Mouse (Mus musculus) kidney, adult 2 months (tissue): ENCODE measurements around the gene Sik2. TPM values are rescaled to one million over a fixed set of nuclear protein-coding genes. Genes with fewer than 3 reads are reported as not detected.
A peak's percentile ranks its signal among the peaks of the same experiment; 100 is the strongest.

ENCODE experiments used
- DNase-seq: peaks from one replicate; pipeline ENCODE4 v3.0.0; 2021
- H3K27ac ChIP-seq: fragments of 200-500 bp; 2 replicates; pipeline ENCODE4 v1.5.1; 2012; ENCODE audit warnings: low read depth, low read length, control low read depth, inconsistent platforms; ENCODE audit not compliant: insufficient read depth
- H3K27me3 ChIP-seq: fragments of 200-500 bp; replicated peaks from 2 replicates; pipeline ENCODE4 v1.6.1; 2012; ENCODE audit warnings: mild to moderate bottlenecking, moderate library complexity, low read length, inconsistent platforms; ENCODE audit not compliant: control insufficient read depth, insufficient read depth
- H3K36me3 ChIP-seq: fragments of 200-500 bp; 2 replicates; pipeline ENCODE4 v1.6.1; 2012; ENCODE audit warnings: mild to moderate bottlenecking, moderate library complexity, low read length, inconsistent platforms; ENCODE audit not compliant: control insufficient read depth, insufficient read depth
- H3K4me1 ChIP-seq: fragments of 200-500 bp; 2 replicates; pipeline ENCODE4 v1.6.1; 2011; ENCODE audit warnings: low read length; ENCODE audit not compliant: control insufficient read depth, insufficient read depth
- H3K4me3 ChIP-seq: fragments of 200-500 bp; 2 replicates; pipeline ENCODE4 v1.5.1; 2011; ENCODE audit warnings: mild to moderate bottlenecking, low read depth, low read length, control low read depth; ENCODE audit not compliant: insufficient read depth
- CTCF ChIP-seq: fragments of 200-500 bp; conservative IDR thresholded peaks from 2 replicates; pipeline ENCODE4 v1.5.1; 2011; ENCODE audit warnings: low read depth, mild to moderate bottlenecking, control low read depth, low read length, moderate library complexity, mixed read lengths; ENCODE audit not compliant: insufficient read depth, insufficient read length
- POLR2A ChIP-seq: fragments of 200-500 bp; IDR thresholded peaks from one replicate; pipeline ENCODE4 v1.6.1; 2011; ENCODE audit warnings: low read depth, low read length, control low read depth
- WGBS: fragments of 180-500 bp; shearing (Covaris S2); methylation state at CpG from one replicate; pipeline ENCODE4 v1.1.7; 2018; 5-methylcytosine and 5-hydroxymethylcytosine counted together
- polyA plus RNA-seq: library from polyadenylated mRNA; depleted of rRNA; stranded (reverse); fragments of >200 nt; gene quantifications from 2 replicates; pipeline ENCODE4 v1.2.3, GENCODE M21; 2012

The Sik2 gene
- polyA plus RNA-seq, 1 experiment: 18.5 TPM

DNA sequence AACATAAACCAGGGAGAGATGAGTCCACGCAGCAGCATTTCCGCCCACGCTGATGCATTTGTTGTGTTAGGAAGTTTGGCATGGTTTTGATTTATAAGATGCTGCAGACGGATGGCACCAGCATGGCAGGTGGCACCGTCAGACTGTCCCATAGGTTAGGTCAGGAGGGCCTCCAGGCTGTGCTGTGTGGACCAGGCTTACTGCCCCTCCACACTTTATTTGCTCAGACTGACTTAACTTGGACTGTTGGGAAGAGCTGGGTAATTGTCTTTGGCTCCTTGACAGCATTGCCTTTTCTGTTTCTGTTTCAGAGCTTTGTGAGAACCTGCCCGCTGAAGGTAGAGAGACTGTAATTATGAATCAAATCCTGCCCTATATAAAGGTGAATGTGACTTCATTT lies 141.9 kb downstream of the Sik2 start:
- 90% methylated on average over 6 of the region's 6 CpGs for WGBS
- Histone ChIP-seq H3K27me3 (no peaks in the 10 kb centered on the region), H3K4me1 (no peaks in the 10 kb centered on the region), H3K36me3 (peaks cover 3% of the 10 kb centered on the region), H3K27ac (no peak overlapping the region), H3K4me3 (no peak overlapping the region)
- no peak for DNase-seq
- TF ChIP-seq CTCF (no peak), POLR2A (no peak)

DNA sequence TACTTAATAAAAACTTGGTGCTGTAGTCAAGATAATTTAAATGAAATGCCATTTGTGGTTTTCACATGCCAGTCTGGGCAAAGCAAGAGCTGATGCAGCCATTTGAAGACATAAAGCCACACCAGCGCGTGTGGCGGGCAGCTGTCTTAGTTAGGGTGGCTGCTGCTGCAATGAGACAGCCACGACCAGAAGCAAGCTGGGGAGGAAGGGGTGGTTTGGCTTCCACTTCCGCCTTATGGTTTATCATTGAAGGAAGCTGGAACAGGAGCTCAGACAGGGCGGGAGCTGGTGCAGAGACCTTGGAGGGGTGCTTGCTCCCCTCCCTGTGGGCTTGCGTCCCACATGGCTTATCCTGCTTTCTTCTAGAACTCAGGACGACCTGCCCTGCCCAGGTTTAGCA lies 143.1 kb downstream of the Sik2 start:
- no peaks in the 10 kb centered on the region for H3K27me3 ChIP-seq
- H3K27ac ChIP-seq: no peak overlapping the region
- H3K4me3 ChIP-seq: no peak overlapping the region
- no peak for DNase-seq
- WGBS: 79% methylated on average over 8 of the region's 8 CpGs
- TF ChIP-seq CTCF: no peak
- no peak for TF ChIP-seq POLR2A
- H3K36me3 ChIP-seq: peaks cover 5% of the 10 kb centered on the region
- no peaks in the 10 kb centered on the region for H3K4me1 ChIP-seq

DNA sequence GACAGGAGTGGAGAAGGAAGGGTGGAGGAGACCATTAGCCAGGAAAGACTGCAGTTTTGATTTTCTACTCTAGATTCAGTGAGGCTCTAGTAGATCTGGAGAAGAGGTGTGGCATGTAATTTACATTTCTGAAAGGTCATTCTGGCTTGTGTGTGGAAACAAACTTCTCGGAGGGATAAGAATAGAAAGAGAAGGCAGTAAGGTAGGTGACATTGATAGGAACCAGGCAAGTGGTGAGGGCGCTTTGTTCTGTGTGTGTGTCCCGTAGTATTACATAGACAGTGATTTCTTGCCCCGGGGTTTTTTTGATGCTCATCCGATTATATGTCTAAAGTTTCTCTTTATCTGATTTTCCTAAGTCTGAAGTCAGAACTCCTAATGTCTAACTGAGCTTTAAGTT lies 144.0 kb downstream of the Sik2 start:
- no peak for DNase-seq
- H3K27me3 ChIP-seq: no peaks in the 10 kb centered on the region
- no peak overlapping the region for H3K4me3 ChIP-seq
- no peak for TF ChIP-seq POLR2A
- no peaks in the 10 kb centered on the region for H3K4me1 ChIP-seq
- H3K27ac ChIP-seq: no peak overlapping the region
- H3K36me3 ChIP-seq: peaks cover 5% of the 10 kb centered on the region
- WGBS: 89% methylated on average over 5 of the region's 5 CpGs

DNA sequence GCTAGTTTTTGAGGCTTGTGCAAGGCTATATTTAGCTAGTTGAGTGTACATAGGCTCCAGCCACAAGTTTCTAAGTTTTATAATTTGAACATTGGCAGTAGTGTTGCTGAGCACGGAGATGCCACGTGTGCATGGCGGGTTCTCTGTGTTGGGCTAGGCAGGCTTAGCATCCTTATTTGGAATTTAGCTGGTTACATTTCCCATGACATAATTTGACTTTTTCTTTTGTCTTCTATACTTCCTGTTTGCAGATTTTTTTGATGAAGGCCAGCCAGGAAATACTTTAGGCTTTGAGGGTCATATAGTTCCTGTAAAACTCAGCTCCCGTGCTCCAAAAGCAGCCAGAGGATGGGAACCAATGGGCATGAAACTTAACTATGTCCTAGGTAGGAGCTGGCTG lies 145.0 kb downstream of the Sik2 start:
- H3K27ac ChIP-seq: no peak overlapping the region
- no peak overlapping the region for H3K4me3 ChIP-seq
- no peaks in the 10 kb centered on the region for H3K4me1 ChIP-seq
- 78% methylated on average over 4 of the region's 4 CpGs for WGBS
- peaks cover 5% of the 10 kb centered on the region for H3K36me3 ChIP-seq
- TF ChIP-seq CTCF (no peak), POLR2A (no peak)
- no peaks in the 10 kb centered on the region for H3K27me3 ChIP-seq
- no peak for DNase-seq

DNA sequence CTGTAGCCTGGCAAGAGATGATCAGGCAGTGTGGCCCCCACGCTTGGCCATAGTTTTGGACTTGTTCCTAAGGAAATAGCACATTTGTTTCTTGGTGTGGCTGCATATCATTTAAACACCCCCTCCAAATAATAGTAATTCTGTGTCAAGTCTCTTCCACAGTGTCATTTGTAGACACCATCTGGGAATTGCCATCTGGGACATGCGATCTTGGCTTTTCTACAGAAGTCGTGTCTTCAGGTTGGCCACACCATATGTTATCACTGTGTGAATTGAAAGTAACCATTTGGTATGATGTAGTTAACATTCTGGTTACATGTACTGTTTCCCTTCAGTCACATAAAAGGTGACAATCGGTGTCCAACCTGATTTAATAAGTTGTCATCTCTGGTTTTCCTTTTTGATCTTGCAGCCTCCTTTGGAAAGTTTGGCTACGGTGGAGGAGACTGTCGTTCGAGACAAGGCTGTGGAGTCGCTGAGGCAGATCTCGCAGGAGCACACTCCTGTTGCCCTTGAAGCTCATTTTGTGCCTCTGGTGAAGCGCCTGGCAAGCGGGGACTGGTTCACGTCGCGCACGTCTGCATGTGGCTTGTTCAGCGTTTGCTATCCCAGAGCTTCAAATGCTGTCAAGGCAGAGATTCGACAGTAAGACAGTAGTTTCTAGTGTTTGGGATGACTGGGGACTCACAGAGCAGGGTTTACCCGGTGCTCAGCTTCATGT lies 147.6 kb downstream of the Sik2 start:
- no peak for DNase-seq
- H3K4me1 ChIP-seq: no peaks in the 10 kb centered on the region
- WGBS: 92% methylated on average over 18 of the region's 18 CpGs
- TF ChIP-seq CTCF (no peak), POLR2A (no peak)
- H3K27ac ChIP-seq: no peak overlapping the region
- H3K27me3 ChIP-seq: no peaks in the 10 kb centered on the region
- H3K36me3 ChIP-seq: peaks cover 2% of the 10 kb centered on the region
- no peak overlapping the region for H3K4me3 ChIP-seq

DNA sequence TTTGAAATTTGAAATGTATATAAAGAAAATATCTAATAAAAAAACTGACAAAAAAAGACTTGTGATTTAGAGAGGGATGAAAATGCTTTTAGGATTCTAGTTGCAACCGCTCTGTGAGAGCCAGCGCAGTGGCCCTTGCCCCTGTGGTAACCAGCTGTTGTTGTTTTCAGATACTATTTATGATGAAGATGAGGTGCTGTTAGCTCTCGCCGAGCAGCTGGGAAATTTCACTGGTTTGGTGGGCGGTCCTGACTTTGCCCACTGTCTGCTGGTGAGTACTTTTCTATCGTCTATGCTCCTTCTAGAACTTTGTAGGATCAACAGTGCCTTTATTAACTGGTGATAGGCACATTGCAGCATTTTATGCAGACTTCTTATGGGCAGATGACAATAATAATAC lies 150.2 kb downstream of the Sik2 start:
- no peak overlapping the region for H3K27ac ChIP-seq
- H3K4me1 ChIP-seq: no peaks in the 10 kb centered on the region; the same call in 1 of the 2 replicates
- no peak for DNase-seq
- no peak overlapping the region for H3K4me3 ChIP-seq
- WGBS: 83% methylated on average over 6 of the region's 6 CpGs
- no peak for TF ChIP-seq CTCF
- no peak for TF ChIP-seq POLR2A
- no peaks in the 10 kb centered on the region for H3K27me3 ChIP-seq
- peaks cover 1% of the 10 kb centered on the region; the same call in 1 of the 2 replicates for H3K36me3 ChIP-seq

DNA sequence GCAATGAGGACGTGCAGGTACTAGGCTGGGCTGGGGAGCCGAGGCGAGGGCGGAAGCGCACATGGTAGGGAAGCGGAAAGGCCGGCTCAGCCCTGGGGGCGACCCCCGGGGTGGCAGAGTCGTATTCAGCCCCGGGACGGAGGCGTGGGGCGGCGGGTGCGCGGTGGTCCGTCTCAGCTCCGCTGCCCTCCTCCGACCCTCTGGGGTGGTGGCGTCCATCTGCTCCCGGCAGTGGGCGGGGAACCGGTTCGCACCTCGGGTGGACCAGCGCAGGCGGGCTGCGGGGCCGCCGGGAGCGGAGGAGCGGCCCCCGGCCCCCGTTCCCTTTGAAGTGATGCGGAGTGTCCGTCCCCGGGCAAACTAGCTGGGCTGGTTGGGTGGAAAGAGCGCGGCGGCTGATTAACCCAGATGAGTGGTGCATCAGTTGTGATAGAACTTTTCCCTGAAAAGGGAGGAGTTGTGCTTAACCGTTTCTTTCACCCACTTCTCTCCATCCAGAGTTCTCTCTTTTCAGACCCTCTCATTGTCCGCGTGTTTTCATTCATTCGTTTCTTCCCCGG lies 151.7 kb downstream of the Sik2 start:
- H3K4me3 ChIP-seq: peak overlapping the region; percentile 93
- no peaks in the 10 kb centered on the region for H3K27me3 ChIP-seq
- no peaks in the 10 kb centered on the region; the same call in 1 of the 2 replicates for H3K4me1 ChIP-seq
- TF ChIP-seq POLR2A (no peak), CTCF (no peak)
- WGBS: 1% methylated on average over 46 of the region's 46 CpGs
- peaks cover 1% of the 10 kb centered on the region; the same call in 1 of the 2 replicates for H3K36me3 ChIP-seq
- DNase-seq: no peak
- H3K27ac ChIP-seq: peak overlapping the region; percentile 43; the same call in 1 of the 2 replicates
